Mouse (Mus musculus) kidney, embryonic 16.5 days (tissue): Measurements from ENCODE around the gene Gm5800. TPM values are rescaled to one million over a fixed set of nuclear protein-coding genes. Genes with fewer than 3 reads are reported as not detected.
"Not testable (repeated sequence)": the region's sequence is repeated elsewhere in the genome, so short reads cannot be mapped to it uniquely, and the experiment has no call there.

Experiments
- ATAC-seq: fragments of 200-750 bp; cut with Nextera tagmentation; 2 replicates; pipeline ENCODE4 v1.8.0; 2017; ENCODE audit warnings: moderate TSS enrichment; ENCODE audit not compliant: low FRiP score, low TSS enrichment
- H3K27ac ChIP-seq: fragments of 300-500 bp; sonication (generic); 2 replicates; pipeline ENCODE4 v1.5.1; 2014; ENCODE audit warnings: low read length
- H3K27me3 ChIP-seq: fragments of 300-500 bp; sonication (generic); 2 replicates; pipeline ENCODE4 v1.6.1; 2014; ENCODE audit warnings: low read length, control low read depth, mixed read lengths; ENCODE audit not compliant: insufficient read depth
- H3K36me3 ChIP-seq: fragments of 300-500 bp; sonication (generic); 2 replicates; pipeline ENCODE4 v1.6.1; 2014; ENCODE audit warnings: low read length, control low read depth, mixed read lengths; ENCODE audit not compliant: insufficient read depth
- H3K4me1 ChIP-seq: fragments of 300-500 bp; sonication (generic); 2 replicates; pipeline ENCODE4 v1.6.1; 2014; ENCODE audit warnings: low read length, control low read depth, mixed read lengths; ENCODE audit not compliant: insufficient read depth
- H3K4me2 ChIP-seq: fragments of 300-500 bp; sonication (generic); replicated peaks from 2 replicates; pipeline ENCODE4 v1.6.1; 2014; ENCODE audit warnings: low read depth, low read length
- H3K4me3 ChIP-seq: fragments of 300-500 bp; sonication (generic); 2 replicates; pipeline ENCODE4 v1.5.1; 2014; ENCODE audit warnings: mild to moderate bottlenecking, low read length
- H3K9ac ChIP-seq: fragments of 300-500 bp; sonication (generic); replicated peaks from 2 replicates; pipeline ENCODE4 v1.6.1; 2014; ENCODE audit warnings: low read length
- H3K9me3 ChIP-seq: fragments of 300-500 bp; sonication (generic); 2 replicates; pipeline ENCODE4 v1.6.1; 2016; ENCODE audit warnings: low read length, control low read depth
- WGBS: fragments of 180-500 bp; shearing (Covaris S2); extraction: QIAGEN DNeasy Blood & Tissue Kit; methylation state at CpG from one replicate; pipeline ENCODE4 v1.1.7; 2014; 5-methylcytosine and 5-hydroxymethylcytosine counted together
- polyA plus RNA-seq: library from polyadenylated mRNA; unstranded; fragments of >200 nt; fragmentation: Nextera tagmentation; extraction: Ambion mirVana; gene quantifications from 2 replicates; pipeline ENCODE4 v1.2.1, GENCODE M21; 2015

Gm5800 gene
- not detected in 2 replicates for polyA plus RNA-seq

DNA sequence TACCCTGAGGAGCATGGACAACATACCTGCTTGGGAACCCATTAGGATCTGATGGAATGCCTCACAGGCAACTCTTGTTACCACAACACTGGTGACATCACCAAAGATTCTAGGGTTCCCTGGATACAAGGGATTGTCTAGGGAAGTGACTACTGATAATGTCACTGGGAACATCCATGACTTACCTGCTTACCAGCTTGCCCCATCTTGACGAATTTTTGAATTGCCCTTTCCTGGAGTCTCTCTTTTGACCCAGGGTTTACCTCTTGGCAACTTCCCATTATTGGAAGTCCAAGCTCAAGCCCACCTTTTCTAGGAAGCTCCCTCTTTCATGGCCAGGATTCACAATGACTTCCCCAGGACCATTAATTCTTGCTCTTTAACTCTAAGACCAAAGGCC lies at the start of gene Gm5800:
Gene Gm5800 (minus strand): TSS at position 101 of the 400 bp plus-strand sequence.
- no peaks in the 10 kb centered on the region for H3K4me1 ChIP-seq
- ATAC-seq, result no peak
- H3K36me3 ChIP-seq, result no peaks in the 10 kb centered on the region
- no peak within 1 kb of the TSS for H3K4me2 ChIP-seq
- H3K27ac ChIP-seq, result no peak within 1 kb of the TSS
- H3K4me3 ChIP-seq, result no peak within 1 kb of the TSS
- H3K9me3 ChIP-seq, result no peaks in the 10 kb centered on the region
- WGBS, result 68% methylated on average over 1 of the region's 1 CpGs
- no peak within 1 kb of the TSS for H3K9ac ChIP-seq
- no peaks in the 10 kb centered on the region for H3K27me3 ChIP-seq

DNA sequence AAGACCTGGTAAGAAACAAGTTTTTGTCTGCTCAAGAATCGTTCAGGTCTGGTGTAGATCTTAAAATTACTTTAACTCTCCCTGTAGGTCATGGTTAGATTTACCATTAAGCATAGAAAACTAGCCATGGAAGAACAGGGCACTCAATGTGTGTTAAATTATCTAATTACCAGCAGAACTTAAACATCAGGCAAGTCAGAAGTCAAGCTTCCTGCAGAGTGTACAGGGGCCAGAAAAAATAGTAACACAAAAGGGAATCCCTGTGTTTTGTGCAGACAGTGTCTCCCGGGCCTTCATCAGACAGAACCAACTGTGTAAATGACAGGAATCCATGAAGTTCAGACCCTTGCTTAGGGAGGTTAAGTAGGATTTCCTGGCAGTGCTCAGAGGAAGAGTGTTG lies 39.0 kb upstream of the Gm5800 start:
- ATAC-seq, result no peak
- no peak overlapping the region for H3K27ac ChIP-seq
- no peak overlapping the region for H3K4me2 ChIP-seq
- no peak overlapping the region for H3K9ac ChIP-seq
- H3K27me3 ChIP-seq, result no peaks in the 10 kb centered on the region
- no peaks in the 10 kb centered on the region for H3K36me3 ChIP-seq
- no peaks in the 10 kb centered on the region for H3K4me1 ChIP-seq
- 64% methylated on average over 2 of the region's 2 CpGs for WGBS
- H3K4me3 ChIP-seq, result no peak overlapping the region
- no peaks in the 10 kb centered on the region for H3K9me3 ChIP-seq

DNA sequence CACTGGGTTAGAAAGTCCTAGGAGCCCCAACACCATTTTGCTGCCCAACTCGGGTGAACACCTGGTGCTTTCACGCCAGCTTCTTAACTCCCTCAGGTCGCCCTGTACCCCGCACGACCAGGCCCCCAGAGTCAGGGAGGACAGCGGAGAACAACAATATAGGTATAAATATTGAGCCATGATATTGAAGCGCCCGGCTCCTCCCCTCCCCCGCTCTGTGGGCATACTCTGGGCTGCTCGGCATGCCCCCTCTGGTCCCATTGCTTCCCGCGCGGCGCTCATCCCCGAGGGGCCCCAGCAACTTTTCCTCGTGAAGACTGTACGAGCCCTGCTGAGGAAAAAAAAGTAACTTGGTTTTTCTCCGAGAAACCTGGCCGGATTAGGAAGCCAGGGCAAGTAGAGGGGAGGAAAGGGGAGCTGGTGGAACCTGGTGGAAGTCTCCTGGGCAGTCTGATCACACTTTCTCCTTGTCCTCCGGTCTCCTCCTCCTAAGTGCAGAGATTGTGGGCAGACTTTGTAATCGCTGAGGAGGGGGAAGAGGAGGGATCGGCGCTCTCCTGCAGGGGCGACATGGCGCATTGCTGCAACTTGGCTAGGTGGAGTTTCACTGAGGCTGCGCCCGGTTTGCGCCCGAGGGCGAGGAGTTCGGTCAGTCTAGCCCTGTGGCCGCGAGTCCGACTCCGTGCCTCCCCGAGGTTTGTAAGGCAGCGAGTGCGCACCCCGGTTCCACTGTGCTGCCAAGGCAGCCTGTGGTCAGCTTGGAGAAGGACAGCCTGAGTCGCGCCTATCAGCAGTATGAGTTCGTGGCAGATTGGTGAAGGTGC lies 23.6 kb upstream of the Gm5800 start:
- peaks cover 41% of the 10 kb centered on the region for H3K27me3 ChIP-seq
- peaks cover 12% of the 10 kb centered on the region for H3K4me1 ChIP-seq
- H3K27ac ChIP-seq, result no peak overlapping the region
- peak; percentile 84 for ATAC-seq
- under 1% methylated on average over 42 of the region's 42 CpGs for WGBS
- H3K4me2 ChIP-seq, result peak overlapping the region; percentile 79
- peak overlapping the region; percentile 50; the same call in 1 of the 2 replicates for H3K9ac ChIP-seq
- H3K9me3 ChIP-seq, result no peaks in the 10 kb centered on the region
- H3K4me3 ChIP-seq, result peak overlapping the region; percentile 53
- H3K36me3 ChIP-seq, result no peaks in the 10 kb centered on the region

DNA sequence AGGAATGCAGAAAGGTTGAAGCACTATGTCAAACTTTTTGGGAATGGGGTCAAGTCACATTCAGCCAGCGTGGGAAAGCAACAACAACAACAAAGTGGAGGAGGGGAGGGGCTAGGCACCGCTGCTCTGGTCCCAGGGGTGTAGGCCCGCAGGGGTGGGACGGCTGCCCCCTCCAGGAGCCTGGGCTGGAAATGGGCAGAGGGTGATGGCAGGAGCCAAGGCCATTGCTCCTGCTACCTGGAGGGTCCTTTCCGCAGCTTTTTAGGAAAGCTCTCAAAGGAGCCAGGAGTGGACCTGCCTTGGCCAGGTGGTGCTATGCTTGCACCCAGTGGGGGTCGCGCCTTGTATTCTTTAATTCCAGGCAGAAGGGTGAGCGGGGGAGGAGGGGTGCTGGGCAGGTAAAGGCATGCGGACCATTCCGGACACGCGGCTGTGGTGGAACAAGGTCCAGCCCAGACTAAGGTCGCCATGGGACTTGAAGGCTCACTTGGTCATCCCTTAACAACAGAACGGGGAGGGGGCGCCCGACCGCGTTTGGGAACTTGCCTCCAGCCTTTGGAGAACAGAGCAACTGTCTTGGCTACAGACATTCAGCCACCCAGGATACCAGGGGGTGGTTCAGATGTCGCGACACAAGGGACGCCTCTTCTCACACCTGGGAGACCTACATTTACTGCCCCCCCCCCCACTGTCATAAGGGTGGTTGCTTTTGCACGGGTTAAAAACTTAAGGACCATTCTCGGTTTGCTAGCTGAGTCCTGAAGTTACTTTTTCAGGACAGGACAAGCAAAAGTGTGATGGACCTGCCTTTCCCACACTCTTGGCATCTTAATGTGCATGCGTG lies 22.4 kb upstream of the Gm5800 start:
- peak overlapping the region; percentile 32 for H3K4me3 ChIP-seq
- no peak overlapping the region for H3K27ac ChIP-seq
- H3K9me3 ChIP-seq, result no peaks in the 10 kb centered on the region
- under 1% methylated on average over 24 of the region's 24 CpGs for WGBS
- ATAC-seq, result peak; percentile 77
- H3K36me3 ChIP-seq, result no peaks in the 10 kb centered on the region
- no peak overlapping the region for H3K9ac ChIP-seq
- H3K27me3 ChIP-seq, result peaks cover 41% of the 10 kb centered on the region
- peaks cover 12% of the 10 kb centered on the region for H3K4me1 ChIP-seq
- H3K4me2 ChIP-seq, result peak overlapping the region; percentile 79

DNA sequence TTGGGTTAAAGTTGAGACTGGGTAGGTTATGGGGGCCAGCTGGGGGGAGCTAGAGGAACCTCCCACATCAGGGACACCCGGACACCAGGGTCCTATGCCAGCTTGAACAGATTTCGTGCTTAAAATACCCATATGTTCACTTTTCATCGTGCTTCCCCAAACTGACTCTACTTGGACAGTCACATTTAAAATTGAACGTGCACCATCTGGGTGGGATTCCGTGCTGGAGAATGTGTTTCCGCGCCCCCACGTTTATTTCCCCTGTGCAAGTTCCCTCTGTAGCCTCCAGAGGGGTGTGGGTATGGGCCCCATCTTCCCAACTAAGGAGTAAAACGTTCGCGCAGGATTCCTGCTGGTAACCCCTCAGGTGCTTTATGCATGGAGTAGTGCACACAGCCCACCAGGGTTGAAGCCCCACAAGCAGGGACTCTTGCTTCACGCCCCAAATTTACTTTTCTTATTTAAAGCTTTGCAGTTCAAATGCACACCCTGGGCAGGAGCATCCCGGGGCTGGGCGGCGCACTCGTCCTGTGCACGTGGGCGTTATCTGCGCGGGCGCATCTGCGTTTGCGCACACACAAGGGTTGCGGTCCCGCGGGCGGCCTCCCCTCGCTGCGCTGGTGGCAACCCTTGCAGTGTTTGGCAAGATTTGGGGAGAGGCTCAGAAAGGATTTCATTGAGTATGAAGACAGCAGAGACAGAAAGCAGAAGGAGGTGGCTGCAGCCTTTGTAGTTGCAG lies 21.6 kb upstream of the Gm5800 start:
- H3K27me3 ChIP-seq, result peaks cover 41% of the 10 kb centered on the region
- H3K27ac ChIP-seq, result no peak overlapping the region
- peak overlapping the region; percentile 79 for H3K4me2 ChIP-seq
- H3K9me3 ChIP-seq, result no peaks in the 10 kb centered on the region
- H3K4me3 ChIP-seq, result peak overlapping the region; percentile 32
- no peak for ATAC-seq
- no peaks in the 10 kb centered on the region for H3K36me3 ChIP-seq
- H3K4me1 ChIP-seq, result peaks cover 12% of the 10 kb centered on the region
- 3% methylated on average over 29 of the region's 29 CpGs for WGBS
- no peak overlapping the region for H3K9ac ChIP-seq

DNA sequence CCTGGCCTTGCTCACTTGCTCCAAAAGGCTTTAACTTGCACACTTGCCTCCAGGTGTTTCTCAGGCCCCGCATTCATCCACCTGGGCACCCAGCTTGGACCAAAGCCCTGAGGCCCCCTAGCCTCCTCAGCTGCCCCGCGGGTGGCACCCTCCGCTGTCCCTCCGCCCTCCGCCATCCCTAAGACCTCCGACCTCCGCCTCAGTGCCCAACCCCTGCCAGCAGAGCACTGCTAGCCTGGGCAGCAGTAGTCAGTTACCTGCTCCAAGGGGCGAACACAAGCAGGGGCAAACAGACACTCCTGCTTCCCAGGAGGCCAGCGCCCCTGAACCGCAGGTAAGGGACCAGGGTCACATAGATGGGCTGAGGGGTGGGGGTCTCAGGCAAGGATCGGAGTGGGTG lies 21.0 kb upstream of the Gm5800 start:
- Histone ChIP-seq H3K36me3 (no peaks in the 10 kb centered on the region), H3K9me3 (no peaks in the 10 kb centered on the region), H3K27ac (no peak overlapping the region), H3K4me2 (no peak overlapping the region), H3K9ac (no peak overlapping the region), H3K27me3 (peaks cover 41% of the 10 kb centered on the region), H3K4me3 (no peak overlapping the region), H3K4me1 (peaks cover 12% of the 10 kb centered on the region)
- 0 out of 2 replicates have a peak, but pooled peaks have one; percentile 12 for ATAC-seq
- 19% methylated on average over 12 of the region's 12 CpGs for WGBS

DNA sequence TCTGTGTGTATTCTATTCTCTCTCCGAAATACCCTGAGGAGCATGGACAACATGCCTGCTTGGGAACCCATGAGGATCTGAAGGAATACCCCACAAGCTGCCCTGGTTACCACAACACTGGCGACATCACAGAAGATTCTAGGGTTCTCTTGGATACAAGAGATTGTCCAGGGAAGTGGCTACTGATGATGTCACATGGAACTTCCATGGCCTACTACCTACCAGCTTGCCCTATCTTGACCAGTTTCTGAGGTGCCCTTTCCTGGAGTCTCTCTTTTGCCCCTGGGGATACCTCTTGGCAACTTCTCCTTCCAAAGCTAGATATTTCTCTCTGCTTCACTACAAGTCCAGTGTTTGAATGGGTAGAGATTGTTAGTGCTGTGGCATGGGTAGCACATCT lies 21.6 kb downstream of the Gm5800 start, which contains the start of gene Gm17079:
Gene Gm17079 (minus strand): TSS at position 101 of the 400 bp plus-strand sequence.
- not testable (repeated sequence) for H3K9ac ChIP-seq, H3K4me3 ChIP-seq, H3K4me1 ChIP-seq, ATAC-seq, H3K4me2 ChIP-seq, H3K36me3 ChIP-seq, H3K27ac ChIP-seq, H3K27me3 ChIP-seq, H3K9me3 ChIP-seq
- WGBS, result 86% methylated on average over 1 of the region's 2 CpGs

DNA sequence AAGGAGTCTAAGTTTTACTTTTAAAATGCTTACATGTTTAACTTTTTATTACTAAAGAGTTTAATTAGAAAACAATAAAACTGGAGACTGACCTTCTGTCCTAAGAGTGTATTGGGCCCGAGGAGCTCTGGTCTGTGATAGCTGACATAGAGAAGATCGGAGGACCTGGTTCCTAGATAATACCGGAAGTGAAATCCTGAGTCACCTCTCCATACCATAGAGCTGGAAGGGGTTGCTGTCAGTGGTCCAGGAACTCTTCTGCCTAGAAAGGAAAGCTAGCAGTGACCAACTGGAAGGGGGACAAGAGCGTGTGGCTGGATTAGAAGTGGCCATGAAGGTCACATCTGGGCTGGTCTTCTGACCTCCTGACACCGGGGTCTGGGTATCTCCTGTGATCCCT lies 39.7 kb downstream of the Gm5800 start:
- WGBS, result 82% methylated on average over 5 of the region's 5 CpGs
- Histone ChIP-seq H3K4me3 (no peak overlapping the region), H3K4me2 (no peak overlapping the region), H3K9ac (no peak overlapping the region), H3K27me3 (no peaks in the 10 kb centered on the region), H3K9me3 (no peaks in the 10 kb centered on the region), H3K36me3 (no peaks in the 10 kb centered on the region), H3K27ac (no peak overlapping the region), H3K4me1 (no peaks in the 10 kb centered on the region)
- no peak for ATAC-seq
